Mouse (Mus musculus) spleen, postnatal 36 days (tissue): ENCODE measurements around the gene Nfx1.

ENCODE experiments used
- DNase-seq, 2 experiments: peaks; one replicate each; pipeline ENCODE4 v3.0.0; 2022; ENCODE audit warnings: low spot score in 2 of 2, mixed read lengths in 1 of 2

Nfx1 gene

DNA sequence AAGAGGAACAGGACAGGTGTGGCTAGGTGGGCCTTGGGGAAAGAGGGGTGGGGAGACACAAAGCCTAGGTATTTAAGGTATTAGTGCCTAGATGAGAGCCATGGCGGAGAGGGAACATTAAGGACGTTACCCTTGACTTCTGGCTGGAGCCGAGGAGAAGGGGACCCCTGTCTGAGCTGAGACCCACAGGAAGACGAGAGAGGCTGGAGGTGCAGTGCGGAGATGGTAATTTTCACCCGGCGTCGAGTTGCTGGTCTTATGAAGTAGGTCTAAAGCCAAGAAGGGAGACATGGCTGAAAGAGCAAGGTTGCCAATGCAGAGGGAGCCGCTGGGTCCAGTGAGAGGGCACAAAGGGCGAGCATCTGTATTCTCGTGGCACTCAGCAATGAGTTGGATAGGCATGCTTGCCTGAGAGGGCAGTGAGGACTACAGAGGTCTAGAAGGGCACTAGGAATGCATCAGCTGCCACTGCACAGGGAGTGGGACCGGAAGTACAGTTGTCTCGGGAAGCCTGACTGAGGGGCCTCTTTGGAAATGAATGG, 75.6 kb downstream of the Nfx1 start:
- DNase-seq, result no peak

DNA sequence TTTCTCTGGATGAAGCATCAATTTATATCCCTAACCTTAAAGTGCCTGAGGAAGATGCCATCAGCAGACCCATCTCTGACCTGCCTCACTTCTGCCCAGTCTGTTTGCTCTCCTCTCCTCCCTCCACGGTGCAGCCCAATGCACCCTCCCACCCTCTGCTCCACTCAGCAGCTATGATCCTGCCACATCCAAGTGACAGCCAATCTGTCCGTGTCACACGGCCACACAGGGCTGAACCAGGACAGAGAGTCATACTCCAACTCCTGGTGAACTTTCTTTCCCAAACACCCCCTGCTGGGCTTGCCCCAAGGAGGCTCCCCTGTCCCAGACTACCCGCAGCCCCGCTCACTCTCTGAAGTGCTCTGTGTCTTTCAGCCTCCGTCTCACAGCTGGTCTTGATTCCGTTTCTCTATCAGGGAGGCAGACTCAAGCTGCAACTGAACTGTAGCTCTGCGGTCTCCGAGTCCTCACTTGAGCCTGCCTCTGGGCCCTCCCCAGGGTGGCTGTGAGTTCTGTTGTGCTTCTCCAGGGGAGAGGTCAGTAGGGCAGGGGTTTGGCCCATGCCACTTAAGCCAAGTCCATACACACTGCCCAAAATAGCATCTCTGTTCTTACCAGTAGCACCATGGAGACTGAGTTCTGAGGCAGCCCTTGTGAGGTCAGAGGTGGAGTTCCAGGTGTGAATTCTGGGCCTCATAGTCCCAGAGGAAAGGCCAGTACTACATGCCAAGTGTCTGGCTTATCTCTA, 77.0 kb downstream of the Nfx1 start, which contains the start of gene Aqp7:
TSS of gene Aqp7 (minus strand) at position 616 of the 748 bp plus-strand sequence.
- no peak for DNase-seq

DNA sequence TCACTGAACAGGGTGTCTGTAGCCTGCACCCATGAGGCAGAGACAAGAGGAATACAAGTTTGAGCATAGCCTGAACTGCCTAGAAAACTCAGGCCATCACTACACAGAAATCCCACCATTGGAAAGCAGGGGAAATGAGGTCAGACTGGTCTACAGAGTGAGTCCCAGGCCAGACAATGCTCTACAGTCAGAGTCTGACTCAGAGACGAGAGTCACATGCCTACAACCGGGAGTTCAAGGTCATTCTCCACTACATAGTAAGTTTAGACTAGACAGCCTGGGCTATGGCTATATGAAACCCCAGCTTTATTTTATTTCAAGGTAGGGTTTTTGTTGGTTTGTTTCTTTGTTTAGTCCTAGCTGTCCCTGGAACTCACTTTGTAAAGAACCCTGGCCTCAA, 78.2 kb downstream of the Nfx1 start:
- no peak for DNase-seq

- peak; percentile 34 to 52 for DNase-seq
Observed at GRCm38 (mm10) chr4:41050726-41051675, 80.3 kb downstream of the Nfx1 start.

DNA sequence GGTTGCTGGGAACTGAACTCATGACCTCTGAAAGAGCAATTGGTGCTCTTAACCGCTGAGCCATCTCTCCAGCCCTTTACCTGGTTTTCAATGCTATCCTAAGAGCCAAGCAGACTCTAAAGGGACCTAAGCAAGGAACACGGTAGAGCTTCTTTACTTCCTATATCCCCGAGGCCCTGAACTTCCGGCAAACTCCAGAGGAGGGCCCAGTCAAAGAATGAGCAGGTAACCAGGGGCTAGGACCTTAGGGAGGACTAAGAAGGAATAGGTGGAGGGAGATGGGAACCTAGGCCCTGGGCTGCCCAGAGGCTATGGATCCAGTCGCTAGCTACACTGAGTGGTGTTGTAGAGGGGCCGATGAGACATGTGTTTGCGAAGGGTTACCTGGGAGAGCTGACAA, 81.1 kb downstream of the Nfx1 start:
- no peak for DNase-seq

- DNase-seq, result no peak
Observed at GRCm38 (mm10) chr4:41055111-41055510, 84.4 kb downstream of the Nfx1 start.

DNA sequence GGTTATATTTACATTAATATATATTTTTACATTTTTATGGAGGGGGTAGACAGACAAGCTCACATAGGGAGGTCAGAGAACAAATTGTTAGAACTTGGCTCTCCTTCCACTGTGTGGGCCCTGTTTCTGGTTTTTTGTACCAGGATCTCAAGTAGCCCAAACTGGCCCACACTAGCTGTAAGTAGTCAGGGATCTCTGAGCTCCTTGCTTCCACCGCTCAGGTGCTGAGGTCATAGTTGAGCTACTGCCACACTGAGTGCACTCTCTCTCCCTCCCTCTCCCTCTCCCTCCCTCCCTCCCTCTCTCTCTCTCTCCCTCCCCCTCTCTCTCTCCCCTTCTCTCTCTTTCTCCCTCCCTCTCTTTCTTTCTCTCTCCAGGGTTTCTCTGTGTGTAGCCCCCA, 85.5 kb downstream of the Nfx1 start:
- no peak for DNase-seq

GRCm38 (mm10) chr4:41056742-41057332, 86.1 kb downstream of the Nfx1 start:
- no peak for DNase-seq

DNA sequence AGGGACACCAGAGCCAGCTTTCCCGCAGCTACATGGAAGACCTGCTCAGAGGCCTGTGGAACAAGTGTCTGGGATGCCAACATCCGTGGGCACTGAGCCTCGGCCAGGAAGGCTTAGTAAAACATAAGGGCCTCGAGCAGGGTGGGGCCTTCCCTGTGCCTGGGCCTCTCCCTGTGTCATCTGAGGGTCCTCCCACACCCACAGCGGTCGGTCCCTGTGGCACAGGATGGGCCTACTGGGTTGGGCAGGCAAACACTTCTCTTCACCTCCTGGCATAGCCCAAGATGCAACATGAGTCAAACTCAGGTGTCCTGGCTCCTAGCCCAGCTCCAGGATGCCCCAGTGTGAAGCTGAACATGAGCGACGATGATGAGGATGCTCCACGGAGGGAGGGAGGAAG, 86.7 kb downstream of the Nfx1 start:
- no peak for DNase-seq

GRCm38 (mm10) chr4:41063351-41063750, 92.6 kb downstream of the Nfx1 start:
- DNase-seq, result no peak

DNA sequence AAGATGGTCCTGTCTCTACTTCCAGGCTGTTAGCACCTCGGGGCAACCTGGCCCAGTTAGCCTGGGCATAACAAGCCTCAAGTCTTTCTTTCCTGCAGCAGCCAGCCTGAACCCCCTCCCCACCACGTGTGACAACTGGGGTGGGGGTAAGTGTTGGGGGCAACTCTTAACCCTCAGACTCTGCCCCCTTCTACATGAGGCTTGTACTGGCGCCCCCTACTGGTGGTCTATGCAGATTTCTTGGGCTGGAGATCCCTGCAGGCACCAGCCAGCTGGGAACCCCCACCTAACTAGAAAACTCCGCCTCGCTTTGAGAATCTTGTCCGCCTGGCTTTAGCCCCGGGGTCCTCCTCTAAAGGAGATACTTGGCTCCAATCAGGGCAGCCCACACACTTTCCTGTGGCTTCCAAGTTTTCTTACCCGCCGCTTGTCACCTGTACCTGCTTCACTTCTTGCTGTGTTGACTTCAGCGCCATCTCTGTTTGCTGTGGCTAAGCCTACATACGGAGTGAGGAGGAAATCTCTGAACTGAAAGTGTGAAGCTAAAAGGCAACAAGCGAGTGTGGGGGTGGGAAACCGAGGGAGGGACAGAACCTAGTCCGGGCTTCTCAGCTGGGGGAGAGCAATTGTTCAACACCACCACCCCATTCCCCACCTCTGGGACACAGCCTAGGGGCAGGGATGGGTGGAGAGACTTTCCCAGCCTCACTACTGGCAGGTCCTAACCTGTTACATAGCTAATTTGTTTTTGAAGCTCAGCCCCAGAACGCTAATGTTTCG, 93.4 kb downstream of the Nfx1 start:
- DNase-seq, result no peak

DNA sequence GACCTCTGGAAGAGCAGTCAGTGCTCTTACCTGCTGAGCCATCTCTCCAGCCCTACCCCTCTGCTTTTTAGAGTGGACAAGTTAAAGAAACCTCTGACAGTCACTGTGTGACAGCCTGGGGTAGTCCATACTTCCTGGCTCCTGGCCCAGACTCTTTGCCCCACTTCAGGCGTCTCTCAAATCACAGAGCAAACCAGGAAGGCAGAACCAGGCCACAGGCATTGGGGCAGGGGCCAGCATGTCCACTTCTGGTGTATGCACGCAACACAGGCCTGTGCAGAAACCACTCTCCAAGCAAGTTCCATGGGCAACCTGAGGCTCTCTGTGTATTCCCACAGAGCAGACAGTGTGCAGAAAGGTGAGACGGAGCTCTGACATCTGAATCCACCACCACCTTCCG, 94.5 kb downstream of the Nfx1 start:
- DNase-seq, result no peak

DNA sequence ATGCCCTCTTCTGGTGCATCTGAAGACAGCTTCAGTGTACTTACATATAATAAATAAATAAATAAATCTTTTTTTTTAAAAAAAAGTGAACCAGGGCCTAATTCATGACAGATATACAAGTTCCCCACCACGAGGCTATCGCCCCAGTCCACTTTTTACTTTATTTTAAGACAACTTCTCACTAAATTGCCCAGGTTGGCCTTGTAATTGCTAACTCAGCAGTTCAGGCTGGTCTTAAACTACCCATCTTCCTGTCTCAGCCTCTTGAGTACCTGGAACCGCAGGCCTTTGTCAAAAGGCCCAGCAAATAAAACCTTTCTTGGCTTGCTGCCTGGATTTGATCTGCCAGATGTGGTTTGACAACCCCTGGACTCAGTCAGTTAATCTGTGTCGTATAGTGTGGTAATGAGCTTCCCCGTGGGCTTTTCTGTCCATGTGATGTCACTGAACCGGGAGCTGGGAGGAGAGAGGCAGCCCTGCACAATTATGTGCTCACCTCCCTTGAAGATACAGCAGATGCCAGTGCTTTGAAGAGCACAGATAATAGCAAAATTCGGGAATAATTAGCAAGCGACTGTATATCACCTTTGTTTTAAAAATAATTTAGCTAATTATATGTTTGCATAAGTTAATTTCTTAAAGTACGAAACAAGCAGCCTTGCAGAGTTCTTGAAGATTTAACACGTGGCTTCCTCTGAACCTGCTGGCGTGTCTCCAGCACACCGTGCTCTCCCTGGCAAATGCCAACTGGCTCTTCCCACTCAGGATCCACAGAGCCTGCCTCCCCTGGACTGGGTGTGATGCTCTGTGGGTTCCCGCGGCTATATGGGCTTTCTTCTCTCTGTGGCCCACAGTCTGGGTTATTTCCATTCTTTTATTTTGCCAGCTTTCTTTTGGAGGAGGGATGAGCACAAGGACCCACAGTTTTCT, 101.1 kb downstream of the Nfx1 start:
- no peak for DNase-seq

DNA sequence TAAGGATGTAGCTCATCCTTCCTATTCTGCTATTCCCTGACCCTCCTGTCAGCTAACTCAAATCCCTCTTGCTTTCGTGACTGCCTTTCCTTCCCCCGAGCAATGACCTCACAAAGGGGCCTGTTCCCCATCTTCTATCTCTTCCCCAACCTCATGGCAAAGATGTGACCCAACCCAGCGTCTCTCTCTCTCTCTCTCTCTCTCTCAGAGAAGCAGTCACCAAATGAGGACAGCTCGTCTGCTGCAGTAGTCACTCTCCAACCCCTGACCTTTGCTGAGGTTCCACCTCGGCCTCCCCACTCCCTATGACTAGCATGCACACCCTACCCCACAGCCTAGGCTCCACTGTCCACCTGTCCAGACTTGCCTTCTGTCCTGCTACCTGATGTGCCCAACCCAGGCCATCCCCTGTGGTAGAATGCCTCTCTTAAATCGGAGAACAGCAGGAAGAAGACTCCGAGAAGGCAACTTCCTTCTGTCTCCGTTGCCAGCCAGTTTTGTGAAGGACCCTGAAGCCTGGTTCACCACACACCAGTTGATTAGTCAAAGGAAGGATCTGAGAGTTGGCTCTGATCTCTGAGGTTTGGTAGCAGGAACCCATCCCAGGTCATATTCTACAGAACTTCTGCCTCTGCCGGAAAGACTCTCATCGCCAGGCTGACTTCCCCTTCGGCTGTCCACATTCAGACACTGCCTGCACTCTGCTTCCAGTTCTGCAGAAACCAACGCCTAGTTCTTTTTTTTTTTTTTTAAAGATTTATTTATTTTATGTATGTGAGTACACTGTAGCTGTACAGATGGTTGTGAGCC, 102.5 kb downstream of the Nfx1 start:
- no peak for DNase-seq

DNA sequence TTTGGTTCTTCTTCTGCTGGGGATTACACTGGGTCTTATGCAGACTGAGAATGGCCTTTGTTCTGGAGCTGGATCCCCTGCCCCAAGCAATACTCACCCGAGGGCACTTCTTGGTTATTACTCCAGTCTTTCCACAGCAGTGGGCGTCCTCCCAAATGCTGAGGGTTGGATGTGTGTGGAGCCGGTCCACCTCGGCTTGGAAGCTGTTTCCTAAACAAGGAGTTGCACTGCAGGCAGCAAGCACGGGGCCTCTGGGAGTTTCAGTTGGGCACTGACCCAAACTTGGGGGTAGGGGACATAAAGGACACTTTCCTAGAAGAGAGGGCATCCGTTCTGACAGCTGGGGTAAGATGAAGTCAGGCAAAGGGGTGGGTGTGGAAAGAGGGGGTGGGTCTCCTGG, 103.8 kb downstream of the Nfx1 start:
- DNase-seq, result no peak
